Mouse (Mus musculus) liver, embryonic 12.5 days (tissue): ENCODE data around the gene Gpc5. TPM values are rescaled to one million over a fixed set of nuclear protein-coding genes. Genes with fewer than 3 reads are reported as not detected.

Source experiments
- ATAC-seq: fragments of 200-750 bp; cut with Nextera tagmentation; 2 replicates; pipeline ENCODE4 v1.8.0; 2017; ENCODE audit warnings: moderate number of reproducible peaks, mild to moderate bottlenecking, moderate library complexity
- H3K27ac ChIP-seq: fragments of 300-500 bp; sonication (generic); 2 replicates; pipeline ENCODE4 v1.5.1; 2016; ENCODE audit warnings: mild to moderate bottlenecking
- H3K27me3 ChIP-seq: fragments of 300-500 bp; sonication (generic); replicated peaks from 2 replicates; pipeline ENCODE4 v1.6.1; 2016; ENCODE audit warnings: mild to moderate bottlenecking, moderate library complexity
- H3K36me3 ChIP-seq: fragments of 300-500 bp; sonication (generic); 2 replicates; pipeline ENCODE4 v1.6.1; 2016; ENCODE audit warnings: mild to moderate bottlenecking, moderate library complexity
- H3K4me1 ChIP-seq: fragments of 300-500 bp; sonication (generic); 2 replicates; pipeline ENCODE4 v1.6.1; 2016
- H3K4me2 ChIP-seq: fragments of 300-500 bp; sonication (generic); 2 replicates; pipeline ENCODE4 v1.6.1; 2016; ENCODE audit warnings: mild to moderate bottlenecking, moderate library complexity
- H3K4me3 ChIP-seq: fragments of 300-500 bp; sonication (generic); 2 replicates; pipeline ENCODE4 v1.5.1; 2016; ENCODE audit warnings: mild to moderate bottlenecking, moderate library complexity
- H3K9ac ChIP-seq: fragments of 300-500 bp; sonication (generic); 2 replicates; pipeline ENCODE4 v1.6.1; 2016; ENCODE audit warnings: mild to moderate bottlenecking, moderate library complexity
- H3K9me3 ChIP-seq: fragments of 300-500 bp; sonication (generic); replicated peaks from 2 replicates; pipeline ENCODE4 v1.6.1; 2016; ENCODE audit warnings: mild to moderate bottlenecking, moderate library complexity
- WGBS: fragments of 180-500 bp; shearing (Covaris S2); methylation state at CpG from one replicate; pipeline ENCODE4 v1.1.7; 2016; ENCODE audit not compliant: insufficient replicate concordance; 5-methylcytosine and 5-hydroxymethylcytosine counted together
- polyA plus RNA-seq: library from polyadenylated mRNA; unstranded; fragments of >200 nt; fragmentation: Nextera tagmentation; extraction: Ambion mirVana; gene quantifications from 2 replicates; pipeline ENCODE4 v1.2.1, GENCODE M21; 2016

Gpc5 gene
- polyA plus RNA-seq, 1 experiment from 2014 or later, result not detected

- H3K27ac ChIP-seq, result no peak overlapping the region
- H3K4me1 ChIP-seq, result no peaks in the 10 kb centered on the region
- no peaks in the 10 kb centered on the region for H3K9me3 ChIP-seq
- H3K4me2 ChIP-seq, result no peak overlapping the region
- H3K27me3 ChIP-seq, result no peaks in the 10 kb centered on the region
- H3K9ac ChIP-seq, result no peak overlapping the region
- ATAC-seq, result no peak
- H3K36me3 ChIP-seq, result no peaks in the 10 kb centered on the region
- WGBS, result 66% methylated on average over 3 of the region's 3 CpGs
- no peak overlapping the region for H3K4me3 ChIP-seq
Measured at GRCm38 (mm10) chr14:115148821-115149220, 56.8 kb downstream of the Gpc5 start.

GRCm38 (mm10) chr14:115156597-115156996, 64.6 kb downstream of the Gpc5 start:
- no peak overlapping the region for H3K4me2 ChIP-seq
- H3K9me3 ChIP-seq, result no peaks in the 10 kb centered on the region
- H3K4me3 ChIP-seq, result no peak overlapping the region
- WGBS, result 70% methylated on average over 4 of the region's 4 CpGs
- H3K4me1 ChIP-seq, result no peaks in the 10 kb centered on the region
- H3K27ac ChIP-seq, result no peak overlapping the region
- H3K36me3 ChIP-seq, result no peaks in the 10 kb centered on the region
- H3K9ac ChIP-seq, result no peak overlapping the region
- ATAC-seq, result no peak
- no peaks in the 10 kb centered on the region for H3K27me3 ChIP-seq

GRCm38 (mm10) chr14:115177322-115177836, 85.4 kb downstream of the Gpc5 start:
- no peak overlapping the region for H3K27ac ChIP-seq
- H3K4me1 ChIP-seq, result no peaks in the 10 kb centered on the region
- H3K4me2 ChIP-seq, result no peak overlapping the region
- 63% methylated on average over 3 of the region's 3 CpGs for WGBS
- no peak overlapping the region for H3K9ac ChIP-seq
- no peak for ATAC-seq
- H3K36me3 ChIP-seq, result no peaks in the 10 kb centered on the region
- no peaks in the 10 kb centered on the region for H3K27me3 ChIP-seq
- H3K4me3 ChIP-seq, result no peak overlapping the region
- H3K9me3 ChIP-seq, result no peaks in the 10 kb centered on the region

DNA sequence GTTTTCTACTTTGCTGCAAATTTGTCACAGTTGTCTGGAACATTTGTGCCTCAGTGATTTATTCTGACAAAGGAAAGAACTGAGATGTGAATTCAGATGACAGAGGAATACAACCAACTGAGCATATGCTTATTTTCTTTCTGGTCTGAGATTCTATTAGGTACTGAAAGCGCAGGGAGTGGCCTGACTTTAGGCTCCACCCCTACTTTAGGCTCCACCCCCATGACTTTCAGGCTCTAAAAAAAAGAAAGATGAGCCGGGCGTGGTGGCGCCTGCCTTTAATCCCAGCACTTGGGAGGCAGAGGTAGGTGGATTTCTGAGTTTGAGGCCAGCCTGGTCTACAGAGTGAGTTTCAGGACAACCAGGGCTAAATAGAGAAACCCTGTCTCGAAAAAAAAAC, 87.9 kb downstream of the Gpc5 start:
- Histone ChIP-seq H3K27ac (no peak overlapping the region), H3K4me3 (no peak overlapping the region), H3K4me2 (no peak overlapping the region), H3K36me3 (no peaks in the 10 kb centered on the region), H3K9ac (no peak overlapping the region), H3K27me3 (no peaks in the 10 kb centered on the region), H3K4me1 (no peaks in the 10 kb centered on the region), H3K9me3 (no peaks in the 10 kb centered on the region)
- no peak for ATAC-seq
- WGBS, result 59% methylated on average over 5 of the region's 5 CpGs

- ATAC-seq, result no peak
Measured at GRCm38 (mm10) chr14:115188256-115188655, 96.2 kb downstream of the Gpc5 start.

GRCm38 (mm10) chr14:115228075-115228474, 136.1 kb downstream of the Gpc5 start:
- Histone ChIP-seq H3K36me3 (no peaks in the 10 kb centered on the region), H3K4me2 (no peak overlapping the region), H3K9me3 (no peaks in the 10 kb centered on the region), H3K4me3 (no peak overlapping the region), H3K9ac (no peak overlapping the region), H3K4me1 (no peaks in the 10 kb centered on the region), H3K27ac (no peak overlapping the region), H3K27me3 (no peaks in the 10 kb centered on the region)
- 67% methylated on average over 5 of the region's 5 CpGs for WGBS
- no peak for ATAC-seq

More at GRCm38 (mm10) chr14:115188256-115188655, 96.2 kb downstream of the Gpc5 start:
- Histone ChIP-seq H3K4me3 (no peak overlapping the region), H3K4me1 (no peaks in the 10 kb centered on the region), H3K4me2 (no peak overlapping the region), H3K9ac (no peak overlapping the region), H3K27ac (no peak overlapping the region), H3K9me3 (no peaks in the 10 kb centered on the region), H3K36me3 (no peaks in the 10 kb centered on the region), H3K27me3 (no peaks in the 10 kb centered on the region)
- 33% methylated on average over 8 of the region's 8 CpGs for WGBS

- no peaks in the 10 kb centered on the region for H3K4me1 ChIP-seq
- H3K4me2 ChIP-seq, result no peak overlapping the region
- no peaks in the 10 kb centered on the region for H3K27me3 ChIP-seq
- H3K9me3 ChIP-seq, result no peaks in the 10 kb centered on the region
- no peak overlapping the region for H3K27ac ChIP-seq
- 53% methylated on average over 4 of the region's 4 CpGs for WGBS
- no peak overlapping the region for H3K9ac ChIP-seq
- no peaks in the 10 kb centered on the region for H3K36me3 ChIP-seq
- no peak overlapping the region for H3K4me3 ChIP-seq
- ATAC-seq, result no peak
Measured at GRCm38 (mm10) chr14:115236387-115236786, 144.4 kb downstream of the Gpc5 start.

DNA sequence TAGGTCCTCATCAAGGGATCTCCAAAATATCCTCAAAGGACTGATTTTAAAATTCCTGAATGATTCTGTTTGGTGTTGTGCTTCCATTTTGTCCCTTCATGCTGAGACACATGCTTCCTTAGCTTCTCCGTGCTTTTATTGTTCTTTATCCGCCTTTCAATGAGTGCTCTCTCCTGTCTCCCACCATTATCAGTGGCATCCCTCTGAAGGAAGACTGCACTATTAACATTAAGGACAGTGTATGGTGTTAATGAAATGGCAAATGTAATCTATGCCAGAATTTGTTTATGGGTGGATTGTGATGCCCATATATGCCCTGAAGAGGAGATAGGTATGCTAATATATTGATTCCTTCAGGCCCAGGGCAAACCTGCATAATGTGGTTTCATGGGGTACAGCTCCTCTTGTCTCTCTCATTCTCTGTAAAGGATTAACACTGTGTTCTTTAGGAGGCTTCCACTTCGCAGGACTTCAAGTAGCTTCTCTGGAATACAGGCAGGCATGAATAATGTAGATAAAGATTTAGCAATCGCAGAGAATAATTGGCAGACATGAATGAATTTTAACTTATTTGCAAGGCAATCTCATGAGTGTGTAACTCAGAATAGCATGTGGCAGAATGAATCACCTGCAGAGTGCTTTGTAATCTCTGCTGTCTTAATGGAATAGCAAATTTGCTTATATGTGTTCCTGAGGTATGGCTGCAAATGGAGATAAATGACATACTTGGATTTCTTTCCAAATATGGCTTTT, 148.8 kb downstream of the Gpc5 start:
- Histone ChIP-seq H3K4me3 (no peak overlapping the region), H3K9me3 (no peaks in the 10 kb centered on the region), H3K4me1 (no peaks in the 10 kb centered on the region), H3K27ac (no peak overlapping the region), H3K9ac (no peak overlapping the region), H3K27me3 (no peaks in the 10 kb centered on the region), H3K36me3 (no peaks in the 10 kb centered on the region), H3K4me2 (no peak overlapping the region)
- ATAC-seq, result no peak
- WGBS, result 67% methylated on average over 4 of the region's 4 CpGs

DNA sequence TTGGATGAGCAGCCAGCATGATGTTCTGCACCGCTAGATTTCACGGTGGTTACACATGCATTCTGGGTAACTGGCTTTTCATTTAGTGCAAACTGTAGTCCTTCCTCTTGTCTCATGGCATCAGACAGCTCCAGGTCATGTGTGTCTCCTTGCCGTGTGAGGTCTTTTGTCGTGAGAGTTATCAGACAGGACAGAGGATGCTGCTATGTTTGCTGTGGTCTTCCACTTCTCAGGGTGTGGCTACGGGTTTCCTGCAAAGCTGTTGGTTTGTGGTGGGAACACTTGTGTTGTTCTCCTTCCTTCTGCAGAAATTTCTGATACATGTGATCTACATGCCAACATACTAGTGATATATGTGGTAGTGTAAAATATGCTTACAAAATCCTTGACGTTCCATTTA, 158.5 kb downstream of the Gpc5 start:
- Histone ChIP-seq H3K27ac (no peak overlapping the region), H3K27me3 (no peaks in the 10 kb centered on the region), H3K36me3 (no peaks in the 10 kb centered on the region), H3K4me3 (no peak overlapping the region), H3K9me3 (no peaks in the 10 kb centered on the region), H3K4me1 (no peaks in the 10 kb centered on the region), H3K4me2 (no peak overlapping the region), H3K9ac (no peak overlapping the region)
- WGBS, result 50% methylated on average over 6 of the region's 6 CpGs
- ATAC-seq, result no peak

DNA sequence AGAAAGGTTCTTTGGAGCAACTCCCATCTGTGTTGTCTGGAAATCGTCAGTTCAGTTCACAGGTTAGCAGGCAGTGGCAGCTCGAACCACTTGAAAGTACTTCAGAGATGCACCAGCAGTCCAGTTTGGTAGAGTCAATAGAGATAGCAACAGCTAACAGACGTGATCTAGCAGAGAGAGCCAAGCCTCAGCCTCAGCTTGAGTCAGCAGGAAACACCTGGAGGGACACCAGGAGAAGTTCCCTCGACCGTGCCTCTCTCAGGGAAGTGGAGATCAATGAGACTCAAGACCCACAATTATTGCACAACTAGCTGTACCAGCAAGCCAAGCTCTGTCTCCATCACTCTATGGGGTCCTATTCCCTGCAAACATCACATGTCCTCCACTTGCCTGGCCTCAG, 159.8 kb downstream of the Gpc5 start:
- Histone ChIP-seq H3K9me3 (no peaks in the 10 kb centered on the region), H3K27ac (no peak overlapping the region), H3K27me3 (no peaks in the 10 kb centered on the region), H3K9ac (no peak overlapping the region), H3K4me1 (no peaks in the 10 kb centered on the region), H3K4me3 (no peak overlapping the region), H3K4me2 (no peak overlapping the region), H3K36me3 (no peaks in the 10 kb centered on the region)
- 14% methylated on average over 5 of the region's 5 CpGs for WGBS
- ATAC-seq, result peak; percentile 42; the same call in 1 of the 2 replicates

GRCm38 (mm10) chr14:115253155-115253554, 161.1 kb downstream of the Gpc5 start:
- WGBS, result 56% methylated on average over 3 of the region's 3 CpGs
- Histone ChIP-seq H3K4me3 (no peak overlapping the region), H3K4me2 (no peak overlapping the region), H3K27ac (no peak overlapping the region), H3K27me3 (no peaks in the 10 kb centered on the region), H3K36me3 (no peaks in the 10 kb centered on the region), H3K9ac (no peak overlapping the region), H3K9me3 (no peaks in the 10 kb centered on the region), H3K4me1 (no peaks in the 10 kb centered on the region)
- ATAC-seq, result no peak

GRCm38 (mm10) chr14:115253685-115254084, 161.7 kb downstream of the Gpc5 start:
- ATAC-seq, result no peak
- no peaks in the 10 kb centered on the region for H3K9me3 ChIP-seq
- H3K36me3 ChIP-seq, result no peaks in the 10 kb centered on the region
- 61% methylated on average over 2 of the region's 2 CpGs for WGBS
- H3K4me3 ChIP-seq, result no peak overlapping the region
- H3K27me3 ChIP-seq, result no peaks in the 10 kb centered on the region
- no peak overlapping the region for H3K27ac ChIP-seq
- H3K4me1 ChIP-seq, result no peaks in the 10 kb centered on the region
- no peak overlapping the region for H3K9ac ChIP-seq
- no peak overlapping the region for H3K4me2 ChIP-seq
